Mouse (Mus musculus) C2C12 (cell line): ENCODE results near the gene Rrp15.

ENCODE experiments used
- CTCF ChIP-seq: IDR thresholded peaks from one replicate; pipeline ENCODE4 v1.5.1; 2011; ENCODE audit not compliant: control insufficient read depth, insufficient read depth, insufficient read length
- FOSL1 ChIP-seq: IDR thresholded peaks from one replicate; pipeline ENCODE4 v1.8.0; 2011; ENCODE audit warnings: mild to moderate bottlenecking, low read length; ENCODE audit not compliant: poor library complexity, insufficient read depth, severe bottlenecking
- MAX ChIP-seq: IDR thresholded peaks from one replicate; pipeline ENCODE4 v1.6.1; 2011; ENCODE audit warnings: mild to moderate bottlenecking, control low read depth
- MYOG ChIP-seq: IDR thresholded peaks from one replicate; pipeline ENCODE4 v1.6.1; 2011; ENCODE audit not compliant: control insufficient read depth, insufficient read length; ENCODE audit errors: extremely low read depth

DNA sequence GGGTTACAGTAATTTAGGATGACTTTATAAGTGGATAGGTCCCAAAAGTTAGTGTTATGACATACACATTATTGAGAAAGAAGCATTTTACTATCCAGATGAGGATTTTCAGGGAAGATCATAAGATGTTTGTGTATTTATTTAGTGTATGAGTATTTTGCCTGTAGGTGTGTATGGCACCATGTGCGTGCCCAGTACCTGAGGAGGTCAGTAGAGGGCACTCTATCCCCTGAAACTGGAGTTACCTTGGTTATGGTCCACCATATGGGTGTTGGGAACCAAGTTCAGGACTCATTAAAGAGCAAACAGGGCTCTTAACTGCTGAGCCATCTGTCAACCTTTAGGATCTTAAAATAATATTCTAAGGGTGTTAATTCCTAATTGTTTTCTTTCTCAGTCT, 19.2 kb upstream of the Rrp15 start:
- TF ChIP-seq CTCF (no peak), FOSL1 (no peak), MAX (no peak), MYOG (no peak)
